Mouse (Mus musculus) limb, embryonic 14.5 days (tissue): ENCODE measurements at regions not wholly inside any gene's neighbourhood (a gene's known extent, or its start where the extent isn't known, plus 50 kb on each side); places are given as distances from the start of the nearest gene placed in this dataset.

Source experiments
- ATAC-seq: fragments of 200-750 bp; cut with Nextera tagmentation; 2 replicates; pipeline ENCODE4 v1.8.0; 2017; ENCODE audit warnings: low read depth, moderate number of reproducible peaks, moderate TSS enrichment; ENCODE audit not compliant: low FRiP score
- DNase-seq: peaks from one replicate; pipeline ENCODE4 v3.0.0-alpha.2; 2015; ENCODE audit warnings: low spot score
- H3K27ac ChIP-seq: fragments of 300-500 bp; sonication (generic); replicated peaks from 2 replicates; pipeline ENCODE4 v1.5.1; 2014; ENCODE audit warnings: low read depth, mild to moderate bottlenecking, low read length, moderate library complexity, mixed read lengths
- H3K27me3 ChIP-seq: fragments of 300-500 bp; sonication (generic); 2 replicates; pipeline ENCODE4 v1.6.1; 2014; ENCODE audit warnings: low read length, mixed read lengths; ENCODE audit not compliant: control insufficient read depth, insufficient read depth
- H3K36me3 ChIP-seq: fragments of 300-500 bp; sonication (generic); 2 replicates; pipeline ENCODE4 v1.6.1; 2014; ENCODE audit warnings: mild to moderate bottlenecking, low read length, moderate library complexity, mixed read lengths; ENCODE audit not compliant: control insufficient read depth, insufficient read depth
- H3K4me1 ChIP-seq: fragments of 300-500 bp; sonication (generic); 2 replicates; pipeline ENCODE4 v1.6.1; 2014; ENCODE audit warnings: antibody characterized with exemption, low read length, mixed read lengths; ENCODE audit not compliant: control insufficient read depth, insufficient read depth
- H3K4me2 ChIP-seq: fragments of 300-500 bp; sonication (generic); replicated peaks from 2 replicates; pipeline ENCODE4 v1.6.1; 2014; ENCODE audit warnings: low read depth, mild to moderate bottlenecking, low read length, moderate library complexity; ENCODE audit not compliant: severe bottlenecking
- H3K4me3 ChIP-seq: fragments of 300-500 bp; sonication (generic); replicated peaks from 2 replicates; pipeline ENCODE4 v1.5.1; 2014; ENCODE audit warnings: low read length
- H3K9ac ChIP-seq: fragments of 300-500 bp; sonication (generic); 2 replicates; pipeline ENCODE4 v1.6.1; 2014; ENCODE audit warnings: mild to moderate bottlenecking, low read depth, low read length, moderate library complexity; ENCODE audit not compliant: severe bottlenecking
- H3K9me3 ChIP-seq: fragments of 300-500 bp; sonication (generic); 2 replicates; pipeline ENCODE4 v1.6.1; 2016; ENCODE audit warnings: low read length; ENCODE audit not compliant: control insufficient read depth
- POLR2A ChIP-seq: fragments of 200-500 bp; IDR thresholded peaks from 2 replicates; pipeline ENCODE4 v1.8.0; 2012; ENCODE audit warnings: inconsistent platforms, mild to moderate bottlenecking, moderate library complexity, borderline replicate concordance; ENCODE audit not compliant: insufficient read depth, insufficient read length; ENCODE audit errors: extremely low read depth
- WGBS: fragments of 180-500 bp; shearing (Covaris S2); extraction: QIAGEN DNeasy Blood & Tissue Kit; methylation state at CpG from one replicate; pipeline ENCODE4 v1.1.7; 2014; 5-methylcytosine and 5-hydroxymethylcytosine counted together

DNA sequence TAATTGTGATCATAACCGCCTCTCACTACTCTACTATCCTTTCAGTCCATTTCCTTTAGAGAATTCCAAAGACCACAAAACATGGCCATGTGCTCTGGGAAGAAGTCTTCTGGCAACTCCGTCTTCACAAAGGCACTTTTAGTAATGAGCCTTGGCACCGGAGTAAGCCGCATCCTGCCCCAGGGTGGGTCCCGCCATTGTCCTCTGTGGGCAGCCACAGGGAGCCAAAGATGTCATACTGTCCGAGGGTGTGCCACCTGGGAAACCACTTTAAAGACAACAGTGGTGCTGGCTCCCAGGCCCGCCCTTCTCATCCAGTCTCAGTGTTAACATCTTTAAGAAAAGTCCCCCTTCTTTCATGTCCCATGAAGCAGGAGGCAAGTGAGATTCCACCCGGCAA is 164.6 kb downstream of the Kit start:
- Histone ChIP-seq H3K36me3 (no peaks in the 10 kb centered on the region), H3K9ac (no peak overlapping the region), H3K4me1 (peaks cover 14% of the 10 kb centered on the region; the same call in 1 of the 2 replicates), H3K27me3 (no peaks in the 10 kb centered on the region), H3K4me3 (no peak overlapping the region), H3K9me3 (no peaks in the 10 kb centered on the region), H3K4me2 (no peak overlapping the region), H3K27ac (no peak overlapping the region)
- no peak for TF ChIP-seq POLR2A
- DNase-seq (no peak), ATAC-seq (no peak)
- 74% methylated on average over 8 of the region's 8 CpGs for WGBS

GRCm38 (mm10) chr5:75738445-75738844 is 163.7 kb downstream of the Kit start:
- H3K36me3 ChIP-seq, result no peaks in the 10 kb centered on the region
- H3K27ac ChIP-seq, result no peak overlapping the region
- no peak overlapping the region for H3K9ac ChIP-seq
- H3K9me3 ChIP-seq, result no peaks in the 10 kb centered on the region
- H3K27me3 ChIP-seq, result no peaks in the 10 kb centered on the region
- H3K4me2 ChIP-seq, result no peak overlapping the region
- ATAC-seq (no peak), DNase-seq (no peak)
- H3K4me3 ChIP-seq, result no peak overlapping the region
- TF ChIP-seq POLR2A, result no peak
- 53% methylated on average over 2 of the region's 2 CpGs for WGBS
- 0 out of 2 replicates have a peak, but pooled peaks cover 8% of the 10 kb centered on the region for H3K4me1 ChIP-seq

DNA sequence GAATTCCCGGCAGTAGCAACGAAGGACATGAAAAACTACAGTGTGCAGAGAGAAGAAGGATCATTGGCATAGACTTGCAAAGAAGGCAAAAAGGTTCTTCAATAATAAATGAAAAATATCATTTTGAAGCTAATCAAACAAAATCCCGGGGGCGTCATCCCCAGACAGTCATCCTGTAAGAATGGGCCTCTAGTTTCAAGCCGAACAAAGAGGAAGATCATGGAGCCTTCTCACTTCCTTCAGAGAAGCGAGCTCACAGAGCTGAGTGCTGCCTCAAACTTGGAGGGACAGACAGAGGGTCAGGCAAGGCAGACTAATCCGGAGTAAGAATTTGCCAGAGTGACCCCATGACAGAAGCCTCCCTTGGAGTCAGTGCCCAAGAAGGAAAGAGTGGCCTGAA is 163.0 kb downstream of the Kit start:
- H3K27me3 ChIP-seq, result no peaks in the 10 kb centered on the region
- H3K9ac ChIP-seq, result no peak overlapping the region
- no peak overlapping the region for H3K27ac ChIP-seq
- no peaks in the 10 kb centered on the region for H3K9me3 ChIP-seq
- WGBS, result 87% methylated on average over 7 of the region's 7 CpGs
- 0 out of 2 replicates have a peak, but pooled peaks cover 8% of the 10 kb centered on the region for H3K4me1 ChIP-seq
- H3K36me3 ChIP-seq, result no peaks in the 10 kb centered on the region
- ATAC-seq, result no peak
- DNase-seq, result no peak
- H3K4me2 ChIP-seq, result no peak overlapping the region
- no peak overlapping the region for H3K4me3 ChIP-seq
- TF ChIP-seq POLR2A, result no peak

GRCm38 (mm10) chr5:75736318-75736717 is 161.6 kb downstream of the Kit start:
- H3K4me1 ChIP-seq, result 0 out of 2 replicates have a peak, but pooled peaks cover 8% of the 10 kb centered on the region
- H3K27ac ChIP-seq, result no peak overlapping the region
- ATAC-seq (no peak), DNase-seq (no peak)
- H3K4me2 ChIP-seq, result no peak overlapping the region
- no peak overlapping the region for H3K4me3 ChIP-seq
- H3K9me3 ChIP-seq, result no peaks in the 10 kb centered on the region
- no peak overlapping the region for H3K9ac ChIP-seq
- no peaks in the 10 kb centered on the region for H3K36me3 ChIP-seq
- H3K27me3 ChIP-seq, result no peaks in the 10 kb centered on the region
- no peak for TF ChIP-seq POLR2A

DNA sequence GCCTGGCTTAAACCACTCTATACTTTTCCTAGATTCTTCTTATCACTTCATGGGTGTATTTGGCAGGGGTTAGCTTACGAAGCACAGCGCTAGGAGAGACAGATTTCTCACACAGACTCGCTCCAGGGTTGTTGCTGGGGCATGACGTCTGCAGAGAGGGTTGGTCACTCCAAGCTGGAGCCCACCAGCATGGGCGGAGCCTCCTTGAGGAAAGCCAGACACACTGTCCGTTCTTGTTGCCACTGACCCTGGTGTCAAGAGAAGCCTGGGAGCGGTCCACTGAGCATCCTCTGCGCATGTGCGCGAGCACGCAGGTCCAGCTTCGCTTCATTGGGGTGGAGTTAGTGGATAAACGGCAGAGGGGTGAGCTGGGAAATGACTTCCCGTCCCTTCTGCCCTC is 159.8 kb downstream of the Kit start:
- Histone ChIP-seq H3K4me3 (no peak overlapping the region), H3K9ac (no peak overlapping the region), H3K4me2 (no peak overlapping the region), H3K4me1 (0 out of 2 replicates have a peak, but pooled peaks cover 5% of the 10 kb centered on the region), H3K27ac (no peak overlapping the region), H3K27me3 (no peaks in the 10 kb centered on the region), H3K36me3 (no peaks in the 10 kb centered on the region), H3K9me3 (no peaks in the 10 kb centered on the region)
- ATAC-seq (no peak), DNase-seq (no peak)
- WGBS, result 85% methylated on average over 14 of the region's 14 CpGs
- no peak for TF ChIP-seq POLR2A

DNA sequence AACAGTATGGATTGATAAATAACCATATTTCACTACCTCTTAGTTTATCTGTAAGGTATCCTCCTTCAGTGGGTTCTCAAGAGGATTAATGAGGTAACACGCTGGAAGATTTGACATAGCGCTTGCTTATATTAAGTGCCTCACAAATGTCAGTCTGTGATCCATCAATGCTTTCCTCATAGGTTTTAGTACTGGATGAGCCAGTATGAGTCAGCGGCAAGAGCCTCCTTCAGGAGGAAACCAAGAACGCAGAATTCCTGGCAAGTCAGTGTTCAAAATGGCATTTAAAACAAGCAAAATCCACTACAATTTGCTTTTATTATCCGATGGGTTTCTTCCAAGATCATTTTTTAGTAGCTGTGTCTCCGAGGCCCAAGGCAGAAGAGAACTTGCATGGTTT is 159.3 kb downstream of the Kit start:
- Histone ChIP-seq H3K4me1 (0 out of 2 replicates have a peak, but pooled peaks cover 5% of the 10 kb centered on the region), H3K27me3 (no peaks in the 10 kb centered on the region), H3K4me3 (no peak overlapping the region)

More for the DNA sequence above, 159.3 kb downstream of the Kit start:
- Histone ChIP-seq H3K9ac (no peak overlapping the region), H3K27ac (no peak overlapping the region), H3K9me3 (no peaks in the 10 kb centered on the region), H3K4me2 (no peak overlapping the region), H3K36me3 (no peaks in the 10 kb centered on the region)
- no peak for TF ChIP-seq POLR2A
- ATAC-seq, result no peak
- 94% methylated on average over 6 of the region's 6 CpGs for WGBS
- DNase-seq, result no peak
